Mouse (Mus musculus) megakaryocyte, adult 5-6 weeks (primary cell): ENCODE results near the gene Dhodh. TPM values are rescaled to one million over a fixed set of nuclear protein-coding genes. Genes with fewer than 3 reads are reported as not detected.
A peak's percentile ranks its signal among the peaks of the same experiment; 100 is the strongest.

Source experiments
- ATAC-seq: 2 replicates; pipeline ENCODE4 v1.8.0; 2016; ENCODE audit warnings: mild to moderate bottlenecking, inconsistent platforms; ENCODE audit not compliant: poor library complexity, severe bottlenecking
- total RNA-seq, 2 experiments: library from RNA; stranded (forward) in 1 of 2; stranded (reverse) in 1 of 2; fragments of 153-499, 151-499 nt in 1 of 2; fragments of 221-1000, 200-1000 nt in 1 of 2; gene quantifications; 2 replicates each; pipeline versions ENCODE4 v1.2.3 to v1.2.4; 2015 to 2017

Gene Dhodh
- total RNA-seq, 2 experiments from 2014 or later: 8.6 to 16.1 TPM

GRCm38 (mm10) chr8:109586972-109587504 is 21.4 kb downstream of the Dhodh start:
- ATAC-seq: no peak

GRCm38 (mm10) chr8:109585652-109586051 is 22.8 kb downstream of the Dhodh start:
- ATAC-seq: peak; percentile 97

- ATAC-seq: no peak
These were observed 23.6 kb downstream of the Dhodh start for GRCm38 (mm10) chr8:109584830-109585229.

DNA sequence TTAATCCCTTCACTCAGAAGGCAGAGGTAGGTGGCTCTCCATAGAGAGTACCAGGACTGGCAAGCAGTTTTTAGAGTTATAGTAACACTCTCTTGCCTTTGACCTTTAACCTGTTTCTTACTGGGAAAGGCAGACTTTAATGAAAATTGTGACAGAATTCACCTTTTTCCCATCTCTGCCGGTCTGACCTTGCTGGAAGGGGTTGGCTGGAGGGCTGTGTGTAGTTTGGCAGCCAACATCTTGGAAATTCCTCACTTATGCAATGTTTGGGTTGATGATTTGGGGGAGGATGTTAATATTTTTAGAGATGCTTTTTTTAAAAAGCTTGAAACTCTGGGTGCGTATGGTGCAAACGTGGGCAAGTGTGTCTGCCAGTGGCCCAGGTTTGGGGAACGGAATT is 24.2 kb downstream of the Dhodh start:
- no peak for ATAC-seq

GRCm38 (mm10) chr8:109578900-109579301 is 29.6 kb downstream of the Dhodh start, which contains the start of gene Hp:
Gene Hp, minus strand, starts transcription at chr8:109579172.
- peak; percentile 81 for ATAC-seq

DNA sequence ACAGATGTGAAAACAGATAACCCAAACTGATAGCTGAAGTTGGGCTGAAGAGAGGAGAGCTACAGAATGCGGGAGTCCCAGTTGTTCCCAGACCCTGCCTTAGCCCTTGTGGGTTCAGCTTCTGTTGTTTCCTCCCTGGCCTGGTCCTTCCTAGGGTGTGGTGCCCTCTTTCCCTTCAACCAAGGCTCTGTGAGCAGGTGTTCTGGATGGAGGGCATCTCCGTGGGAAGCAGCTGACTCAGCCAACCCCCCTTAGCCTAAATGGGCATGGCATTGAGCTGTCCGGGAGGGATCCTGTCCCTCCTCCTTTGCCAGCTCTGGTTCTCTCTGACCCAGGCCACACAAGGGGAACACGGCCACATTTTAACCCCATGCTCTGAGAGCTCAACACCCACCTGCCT is 32.2 kb downstream of the Dhodh start:
- ATAC-seq: no peak

- peak; percentile 67 for ATAC-seq
These were observed 37.3 kb downstream of the Dhodh start for GRCm38 (mm10) chr8:109571139-109571538.

- ATAC-seq: peak; percentile 90
These were observed 42.8 kb downstream of the Dhodh start, which contains the start of the genes Dhx38 and Txnl4b for GRCm38 (mm10) chr8:109565498-109566333. Gene Dhx38, minus strand, starts transcription at chr8:109565861. Gene Txnl4b, plus strand, starts transcription at chr8:109565892.

DNA sequence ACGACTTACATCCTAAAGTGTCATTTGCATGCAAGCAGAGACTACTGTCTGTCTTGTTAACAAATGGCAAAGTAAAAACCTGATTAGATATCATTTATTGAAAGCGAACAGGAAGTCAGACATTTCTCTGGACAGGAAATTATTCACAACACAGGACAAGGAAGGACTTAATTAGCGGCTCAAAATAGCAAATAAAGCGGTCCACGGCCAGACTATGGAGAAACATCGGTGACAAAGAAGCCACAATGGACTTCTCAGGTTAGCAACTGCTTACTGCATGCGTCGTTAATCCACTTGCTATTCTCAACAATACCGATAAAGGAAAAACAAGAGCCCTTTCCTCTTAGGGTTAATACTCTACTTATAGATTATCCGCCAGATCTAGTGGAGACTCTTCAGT is 43.7 kb downstream of the Dhodh start:
- ATAC-seq: no peak

GRCm38 (mm10) chr8:109563881-109564280 is 44.6 kb downstream of the Dhodh start:
- ATAC-seq: peak; percentile 52

GRCm38 (mm10) chr8:109551663-109552062 is 56.8 kb downstream of the Dhodh start:
- ATAC-seq: peak; percentile 68; the same call in 1 of the 2 replicates

- no peak for ATAC-seq
These were observed 64.4 kb downstream of the Dhodh start for GRCm38 (mm10) chr8:109544049-109544448.

DNA sequence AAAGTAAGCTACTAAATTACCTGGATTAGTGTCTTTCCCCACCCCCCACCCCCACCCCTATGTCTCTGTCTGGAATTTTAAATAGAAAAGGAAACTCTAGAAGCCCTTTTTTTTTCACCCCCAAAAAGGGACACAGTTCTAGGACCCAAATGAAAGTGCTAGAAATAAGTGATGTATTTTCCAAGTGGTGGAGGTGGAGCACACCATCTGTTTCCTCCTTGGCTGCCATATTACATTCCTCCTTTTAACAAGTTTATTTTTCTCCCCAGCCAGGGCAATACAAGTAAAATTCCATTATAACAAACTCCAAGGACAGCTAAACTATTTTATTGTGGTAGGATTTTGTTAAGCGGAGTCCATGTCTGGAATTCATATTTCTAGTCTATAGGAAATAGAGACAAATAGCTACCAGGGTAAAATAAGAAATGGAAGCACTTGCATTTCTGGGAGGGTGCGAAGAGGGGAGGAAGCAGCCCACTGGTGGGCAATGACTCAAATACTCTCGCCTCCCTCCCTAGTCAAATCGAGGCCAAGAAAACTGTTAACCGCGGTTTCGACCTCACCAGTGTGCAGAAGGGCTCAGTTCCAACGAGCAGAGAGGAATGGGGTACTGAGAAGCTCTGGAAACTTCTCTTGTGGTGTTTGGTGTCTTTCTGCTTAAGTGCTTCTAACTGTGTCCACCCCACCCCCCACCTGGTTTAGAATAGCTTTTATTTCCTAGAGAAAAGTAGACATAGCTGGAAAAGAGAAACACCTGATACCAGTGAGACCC is 65.5 kb downstream of the Dhodh start:
- no peak for ATAC-seq

- no peak for ATAC-seq
These were observed 66.3 kb downstream of the Dhodh start for GRCm38 (mm10) chr8:109542165-109542564.

Other genes starting within 250 kb of the Dhodh start
- not detected in 2 replicates for gene Pmfbp1, start 114.6 kb downstream of the Dhodh start, total RNA-seq (2015)
- not detected in 2 replicates for gene Pmfbp1, start 114.6 kb downstream of the Dhodh start, total RNA-seq (2017)
- gene Dhx38, start 42.8 kb downstream of the Dhodh start, total RNA-seq (2015): 14.6 and 19.0 TPM in 2 replicates
- 67.4 and 75.9 TPM in 2 replicates for gene Dhx38, start 42.8 kb downstream of the Dhodh start, total RNA-seq (2017)
- gene Txnl4b, start 42.8 kb downstream of the Dhodh start, total RNA-seq (2015): 6.2 and 7.9 TPM in 2 replicates
- gene Txnl4b, start 42.8 kb downstream of the Dhodh start, total RNA-seq (2017): 18.2 and 19.0 TPM in 2 replicates
- gene Hp, start 29.5 kb downstream of the Dhodh start, total RNA-seq (2015): 423 and 468 TPM in 2 replicates
- 646 and 667 TPM in 2 replicates for gene Hp, start 29.5 kb downstream of the Dhodh start, total RNA-seq (2017)
- 0.57 TPM in 1 of 2 replicates, not detected in the other for gene Pkd1l3, start 5.8 kb upstream of the Dhodh start, total RNA-seq (2015)
- not detected in 2 replicates for gene Pkd1l3, start 5.8 kb upstream of the Dhodh start, total RNA-seq (2017)
- gene Ist1, start 84.6 kb upstream of the Dhodh start, total RNA-seq (2015): 88.7 and 95.1 TPM in 2 replicates
- gene Ist1, start 84.6 kb upstream of the Dhodh start, total RNA-seq (2017): 97.5 and 108 TPM in 2 replicates
- gene Zfp821, start 96.9 kb upstream of the Dhodh start, total RNA-seq (2015): 4.7 and 6.0 TPM in 2 replicates
- 8.4 and 9.3 TPM in 2 replicates for gene Zfp821, start 96.9 kb upstream of the Dhodh start, total RNA-seq (2017)
- 14.5 and 15.0 TPM in 2 replicates for gene Atxn1l, start 129.1 kb upstream of the Dhodh start, total RNA-seq (2015)
- 17.7 and 21.3 TPM in 2 replicates for gene Atxn1l, start 129.1 kb upstream of the Dhodh start, total RNA-seq (2017)
- 80.6 and 85.2 TPM in 2 replicates for gene Ap1g1, start 169.9 kb upstream of the Dhodh start, total RNA-seq (2015)
- 68.4 and 80.5 TPM in 2 replicates for gene Ap1g1, start 169.9 kb upstream of the Dhodh start, total RNA-seq (2017)